Mouse (Mus musculus) E14TG2a.4 (cell line): ENCODE results near the gene Ube2l6.

Experiments used
- CTCF ChIP-seq: conservative IDR thresholded peaks from 2 replicates; pipeline ENCODE4 v1.5.1; 2014; ENCODE audit warnings: low read length
- NANOG ChIP-seq: IDR thresholded peaks from 2 replicates; pipeline ENCODE4 v1.6.1; 2014; ENCODE audit warnings: borderline replicate concordance, low read length, mixed read lengths
- POU5F1 ChIP-seq: IDR thresholded peaks from 2 replicates; pipeline ENCODE4 v1.6.1; 2014; ENCODE audit warnings: low read length, borderline replicate concordance

GRCm38 (mm10) chr2:84779210-84779609, 19.4 kb upstream of the Ube2l6 start:
- TF ChIP-seq CTCF = peak; percentile 28
- TF ChIP-seq NANOG = no peak
- no peak for TF ChIP-seq POU5F1
